Mouse (Mus musculus) forebrain, embryonic 13.5 days (tissue): ENCODE measurements around the gene 2210016L21Rik. TPM values are rescaled to one million over a fixed set of nuclear protein-coding genes. Genes with fewer than 3 reads are reported as not detected.
A peak's percentile ranks its signal among the peaks of the same experiment; 100 is the strongest.

Source experiments
- ATAC-seq: fragments of 200-750 bp; cut with Nextera tagmentation; 2 replicates; pipeline ENCODE4 v1.8.0; 2017
- H3K27ac ChIP-seq: fragments of 300-500 bp; sonication (generic); 2 replicates; pipeline ENCODE4 v1.5.1; 2015; ENCODE audit warnings: inconsistent platforms, mild to moderate bottlenecking, moderate library complexity
- H3K27me3 ChIP-seq: fragments of 300-500 bp; sonication (generic); 2 replicates; pipeline ENCODE4 v1.6.1; 2015; ENCODE audit warnings: mild to moderate bottlenecking, inconsistent platforms
- H3K36me3 ChIP-seq: fragments of 300-500 bp; sonication (generic); 2 replicates; pipeline ENCODE4 v1.6.1; 2015; ENCODE audit warnings: mild to moderate bottlenecking, inconsistent platforms; ENCODE audit not compliant: poor library complexity, severe bottlenecking
- H3K4me1 ChIP-seq: fragments of 300-500 bp; sonication (generic); 2 replicates; pipeline ENCODE4 v1.6.1; 2015; ENCODE audit warnings: inconsistent platforms
- H3K4me2 ChIP-seq: fragments of 300-500 bp; sonication (generic); 2 replicates; pipeline ENCODE4 v1.6.1; 2015; ENCODE audit warnings: inconsistent platforms, mild to moderate bottlenecking, moderate library complexity
- H3K4me3 ChIP-seq: fragments of 300-500 bp; sonication (generic); 2 replicates; pipeline ENCODE4 v1.5.1; 2015; ENCODE audit warnings: mild to moderate bottlenecking, inconsistent platforms
- H3K9ac ChIP-seq: fragments of 300-500 bp; sonication (generic); 2 replicates; pipeline ENCODE4 v1.6.1; 2015; ENCODE audit warnings: mild to moderate bottlenecking, inconsistent platforms
- H3K9me3 ChIP-seq: fragments of 300-500 bp; sonication (generic); replicated peaks from 2 replicates; pipeline ENCODE4 v1.6.1; 2016; ENCODE audit warnings: inconsistent platforms
- whole genome bisulfite sequencing: fragments of 180-500 bp; shearing (Covaris S2); methylation state at CpG from one replicate; pipeline ENCODE4 v1.1.7; 2015; 5-methylcytosine and 5-hydroxymethylcytosine counted together
- polyA plus RNA-seq: library from polyadenylated mRNA; unstranded; fragments of >200 nt; fragmentation: Nextera tagmentation; extraction: Ambion mirVana; gene quantifications from 2 replicates; pipeline ENCODE4 v1.2.1, GENCODE M21; 2015

Gene 2210016L21Rik
- polyA plus RNA-seq, 1 experiment from 2014 or later: 85.3 TPM

GRCm38 (mm10) chr5:114969064-114969463 is 27.1 kb downstream of the 2210016L21Rik start:
- Histone ChIP-seq H3K4me3 (no peak overlapping the region), H3K27ac (no peak overlapping the region), H3K4me2 (no peak overlapping the region), H3K9me3 (no peaks in the 10 kb centered on the region), H3K27me3 (no peaks in the 10 kb centered on the region), H3K4me1 (0 out of 2 replicates have a peak, but pooled peaks cover 5% of the 10 kb centered on the region), H3K36me3 (no peaks in the 10 kb centered on the region), H3K9ac (no peak overlapping the region)
- ATAC-seq: no peak
- 14% methylated on average over 4 of the region's 4 CpGs for WGBS

DNA sequence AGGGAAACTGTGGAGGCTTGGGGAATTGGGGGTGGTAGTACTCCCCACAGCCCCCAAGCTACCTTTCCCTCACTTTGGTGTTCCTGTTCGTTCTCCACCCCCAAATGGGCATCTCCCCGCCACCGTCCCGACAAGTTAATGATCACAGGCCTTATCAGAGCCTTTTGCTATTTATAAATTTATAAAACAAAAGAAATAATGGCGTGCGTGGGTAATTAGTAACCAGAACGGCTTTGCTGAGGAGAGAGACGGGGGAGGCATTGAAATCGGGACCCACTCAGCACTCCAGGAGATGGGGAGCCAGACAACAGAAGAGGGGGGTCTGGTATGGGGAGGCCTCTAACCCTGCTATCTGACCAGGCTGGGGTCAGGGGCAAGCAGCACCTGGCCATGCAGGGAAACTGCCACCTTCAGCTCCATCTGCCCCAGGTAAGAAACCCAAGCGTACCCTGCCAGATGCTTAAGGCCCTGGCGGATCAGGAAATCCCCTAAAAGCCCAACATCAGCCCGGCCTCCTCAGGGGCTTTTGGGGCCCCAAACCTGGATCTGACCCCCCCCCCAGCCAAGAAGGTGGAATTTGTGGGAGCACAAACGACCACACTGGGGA is 27.8 kb downstream of the 2210016L21Rik start:
- Histone ChIP-seq H3K27me3 (no peaks in the 10 kb centered on the region), H3K36me3 (no peaks in the 10 kb centered on the region), H3K4me1 (0 out of 2 replicates have a peak, but pooled peaks cover 5% of the 10 kb centered on the region), H3K27ac (no peak overlapping the region), H3K9me3 (no peaks in the 10 kb centered on the region), H3K4me2 (no peak overlapping the region), H3K9ac (no peak overlapping the region), H3K4me3 (no peak overlapping the region)
- 44% methylated on average over 13 of the region's 13 CpGs for WGBS
- ATAC-seq: no peak

GRCm38 (mm10) chr5:114970824-114971227 is 28.9 kb downstream of the 2210016L21Rik start, which contains the start of gene Hnf1a:
Gene Hnf1a (minus strand): TSS chr5:114971094.
- Histone ChIP-seq H3K4me3 (no peak within 1 kb of the TSS), H3K9me3 (no peaks in the 10 kb centered on the region), H3K27ac (no peak within 1 kb of the TSS), H3K9ac (no peak within 1 kb of the TSS), H3K4me2 (no peak within 1 kb of the TSS), H3K36me3 (no peaks in the 10 kb centered on the region), H3K27me3 (no peaks in the 10 kb centered on the region), H3K4me1 (0 out of 2 replicates have a peak, but pooled peaks cover 5% of the 10 kb centered on the region)
- ATAC-seq: no peak
- 86% methylated on average over 17 of the region's 17 CpGs for WGBS

DNA sequence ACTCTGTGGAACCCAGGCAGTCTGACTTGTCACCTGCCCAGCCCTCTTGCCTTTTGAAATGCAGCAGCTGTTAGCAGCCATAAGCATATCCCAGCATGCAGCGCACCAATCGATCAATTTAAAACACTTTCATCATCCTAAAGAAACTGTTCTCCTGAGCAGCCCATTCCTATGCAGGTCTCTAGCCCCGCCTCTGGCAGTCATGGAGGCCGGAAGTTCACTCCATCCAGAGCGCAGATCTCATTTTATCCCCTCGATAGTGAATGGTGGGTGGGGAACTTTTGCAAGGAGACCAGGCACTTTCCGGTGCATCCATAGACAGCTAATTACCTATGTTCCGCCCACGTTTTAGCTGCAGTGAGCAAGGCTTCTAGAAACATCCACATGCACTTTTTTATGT is 30.2 kb downstream of the 2210016L21Rik start:
- Histone ChIP-seq H3K9me3 (no peaks in the 10 kb centered on the region), H3K27me3 (no peaks in the 10 kb centered on the region), H3K36me3 (no peaks in the 10 kb centered on the region), H3K9ac (no peak overlapping the region), H3K4me3 (no peak overlapping the region), H3K27ac (no peak overlapping the region), H3K4me1 (0 out of 2 replicates have a peak, but pooled peaks cover 5% of the 10 kb centered on the region), H3K4me2 (no peak overlapping the region)
- ATAC-seq: no peak
- WGBS: 85% methylated on average over 9 of the region's 9 CpGs

GRCm38 (mm10) chr5:114973131-114973530 is 31.2 kb downstream of the 2210016L21Rik start:
- Histone ChIP-seq H3K9me3 (no peaks in the 10 kb centered on the region), H3K27me3 (no peaks in the 10 kb centered on the region), H3K4me1 (0 out of 2 replicates have a peak, but pooled peaks cover 5% of the 10 kb centered on the region), H3K27ac (no peak overlapping the region), H3K4me2 (no peak overlapping the region), H3K36me3 (no peaks in the 10 kb centered on the region), H3K9ac (no peak overlapping the region), H3K4me3 (no peak overlapping the region)
- WGBS: 78% methylated on average over 8 of the region's 8 CpGs
- ATAC-seq: no peak

DNA sequence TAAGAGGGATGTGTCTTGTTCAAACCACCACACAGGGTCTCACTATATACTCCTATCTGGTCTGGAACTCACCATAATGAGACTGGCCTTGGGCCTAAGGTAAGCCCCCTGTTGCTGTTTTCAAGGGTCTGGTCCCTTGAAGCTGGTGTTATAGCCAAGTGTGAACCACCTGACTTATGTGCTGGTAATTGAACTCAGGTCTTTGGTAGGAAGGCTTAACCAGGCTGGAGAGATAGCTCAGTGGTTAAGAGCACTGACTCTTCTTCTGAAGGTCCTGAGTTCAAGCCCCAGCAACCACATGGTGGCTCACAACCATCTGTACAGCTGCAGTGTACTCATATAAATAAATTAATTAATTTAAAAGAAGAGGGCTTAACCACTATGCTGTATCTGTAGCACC is 35.0 kb downstream of the 2210016L21Rik start:
- no peak overlapping the region for H3K27ac ChIP-seq

DNA sequence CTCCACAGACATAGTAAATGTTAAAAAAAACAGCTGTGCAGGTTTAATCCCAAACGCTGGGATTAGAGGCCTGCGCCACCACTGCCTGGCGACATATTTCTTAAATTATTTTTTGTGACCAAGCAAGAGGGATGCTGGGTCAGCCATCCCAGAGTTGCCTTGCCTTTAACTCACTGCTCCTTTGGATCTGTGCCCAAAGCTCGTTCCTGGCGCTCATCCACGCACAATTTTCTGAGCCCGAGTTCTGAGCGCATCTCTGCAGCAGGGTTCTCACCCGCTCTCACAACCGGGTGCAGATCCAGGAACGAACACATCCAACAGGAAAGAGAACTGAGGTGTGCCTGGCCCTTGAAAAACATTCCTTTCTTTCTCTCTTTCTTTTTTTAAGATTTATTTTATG is 36.5 kb downstream of the 2210016L21Rik start:
- Histone ChIP-seq H3K9me3 (no peaks in the 10 kb centered on the region), H3K4me1 (peaks cover 15% of the 10 kb centered on the region), H3K4me2 (no peak overlapping the region), H3K9ac (no peak overlapping the region), H3K4me3 (no peak overlapping the region), H3K27ac (no peak overlapping the region), H3K27me3 (no peaks in the 10 kb centered on the region; the same call in 1 of the 2 replicates), H3K36me3 (no peaks in the 10 kb centered on the region)
- whole genome bisulfite sequencing: 63% methylated on average over 11 of the region's 11 CpGs
- no peak for ATAC-seq

More for the DNA sequence above, 35.0 kb downstream of the 2210016L21Rik start:
- ATAC-seq: no peak
- no peak overlapping the region for H3K4me3 ChIP-seq
- H3K27me3 ChIP-seq: no peaks in the 10 kb centered on the region; the same call in 1 of the 2 replicates
- no peak overlapping the region for H3K4me2 ChIP-seq
- H3K9ac ChIP-seq: no peak overlapping the region
- no peaks in the 10 kb centered on the region for H3K36me3 ChIP-seq
- peaks cover 15% of the 10 kb centered on the region for H3K4me1 ChIP-seq
- no peaks in the 10 kb centered on the region for H3K9me3 ChIP-seq

GRCm38 (mm10) chr5:114978888-114979249 is 36.9 kb downstream of the 2210016L21Rik start:
- H3K4me1 ChIP-seq: peaks cover 15% of the 10 kb centered on the region
- peak overlapping the region; percentile 40 for H3K4me3 ChIP-seq
- no peaks in the 10 kb centered on the region; the same call in 1 of the 2 replicates for H3K27me3 ChIP-seq
- peak overlapping the region; percentile 78 for H3K4me2 ChIP-seq
- H3K27ac ChIP-seq: no peak overlapping the region
- no peak for ATAC-seq
- WGBS: 2% methylated on average over 6 of the region's 6 CpGs
- H3K9ac ChIP-seq: no peak overlapping the region
- H3K36me3 ChIP-seq: no peaks in the 10 kb centered on the region
- H3K9me3 ChIP-seq: no peaks in the 10 kb centered on the region

GRCm38 (mm10) chr5:114979250-114980121 is 37.5 kb downstream of the 2210016L21Rik start:
- peak overlapping the region; percentile 50 for H3K9ac ChIP-seq
- peak overlapping the region; percentile 40 for H3K4me3 ChIP-seq
- H3K4me1 ChIP-seq: peaks cover 15% of the 10 kb centered on the region
- no peaks in the 10 kb centered on the region; the same call in 1 of the 2 replicates for H3K27me3 ChIP-seq
- H3K4me2 ChIP-seq: peak overlapping the region; percentile 78
- H3K36me3 ChIP-seq: no peaks in the 10 kb centered on the region
- 5% methylated on average over 32 of the region's 32 CpGs for WGBS
- peak; percentile 51 for ATAC-seq
- no peak overlapping the region for H3K27ac ChIP-seq
- H3K9me3 ChIP-seq: no peaks in the 10 kb centered on the region

- Histone ChIP-seq H3K9ac (peak overlapping the region; percentile 34; the same call in 1 of the 2 replicates), H3K4me3 (peak overlapping the region; percentile 40), H3K4me2 (peak overlapping the region; percentile 78), H3K36me3 (no peaks in the 10 kb centered on the region), H3K4me1 (peaks cover 15% of the 10 kb centered on the region), H3K27ac (no peak overlapping the region), H3K27me3 (no peaks in the 10 kb centered on the region; the same call in 1 of the 2 replicates), H3K9me3 (no peaks in the 10 kb centered on the region)
- WGBS: 21% methylated on average over 16 of the region's 16 CpGs
- no peak for ATAC-seq
These were observed 38.3 kb downstream of the 2210016L21Rik start for GRCm38 (mm10) chr5:114980122-114980748.

- no peak for ATAC-seq
- 56% methylated on average over 15 of the region's 15 CpGs for WGBS
- no peak overlapping the region for H3K4me3 ChIP-seq
- no peaks in the 10 kb centered on the region for H3K36me3 ChIP-seq
- no peaks in the 10 kb centered on the region; the same call in 1 of the 2 replicates for H3K27me3 ChIP-seq
- no peak overlapping the region for H3K27ac ChIP-seq
- H3K4me2 ChIP-seq: no peak overlapping the region
- H3K9me3 ChIP-seq: no peaks in the 10 kb centered on the region
- peaks cover 15% of the 10 kb centered on the region for H3K4me1 ChIP-seq
- no peak overlapping the region for H3K9ac ChIP-seq
These were observed 40.0 kb downstream of the 2210016L21Rik start for GRCm38 (mm10) chr5:114982001-114982400.

DNA sequence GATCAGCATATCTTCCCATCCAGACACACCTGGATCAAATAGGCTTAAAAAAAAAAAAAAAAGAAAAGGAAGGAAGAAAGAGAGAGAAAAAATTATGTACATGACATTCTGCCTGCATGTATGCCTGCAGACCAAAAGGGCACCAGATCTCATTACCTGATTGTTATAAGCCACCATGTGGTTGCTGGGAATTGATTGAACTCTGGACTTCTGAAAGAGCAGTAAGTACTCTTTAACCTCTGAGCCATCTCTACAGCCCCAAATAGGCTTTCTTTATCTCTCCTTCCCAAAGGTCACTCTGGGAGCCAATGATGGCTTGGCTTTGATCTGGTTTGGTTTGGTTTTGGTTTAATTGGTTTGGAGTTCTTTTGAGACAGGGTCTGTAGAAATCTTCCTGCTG is 43.1 kb downstream of the 2210016L21Rik start:
- Histone ChIP-seq H3K27ac (no peak overlapping the region), H3K9me3 (no peaks in the 10 kb centered on the region), H3K4me1 (peaks cover 2% of the 10 kb centered on the region), H3K27me3 (no peaks in the 10 kb centered on the region; the same call in 1 of the 2 replicates), H3K9ac (no peak overlapping the region), H3K4me3 (no peak overlapping the region), H3K36me3 (no peaks in the 10 kb centered on the region), H3K4me2 (no peak overlapping the region)
- no peak for ATAC-seq
